Mouse (Mus musculus) embryonic facial prominence, embryonic 13.5 days (tissue): ENCODE measurements at regions not wholly inside any gene's neighbourhood (a gene's known extent, or its start where the extent isn't known, plus 50 kb on each side); places are given as distances from the start of the nearest gene placed in this dataset.

Experiments used
- ATAC-seq: fragments of 200-750 bp; cut with Nextera tagmentation; 2 replicates; pipeline ENCODE4 v1.8.0; 2017; ENCODE audit warnings: low read depth; ENCODE audit not compliant: insufficient number of reproducible peaks, insufficient read depth, low FRiP score, low TSS enrichment
- H3K27ac ChIP-seq: fragments of 300-500 bp; sonication (generic); 2 replicates; pipeline ENCODE4 v1.5.1; 2015; ENCODE audit warnings: moderate library complexity, mild to moderate bottlenecking, inconsistent platforms
- H3K27me3 ChIP-seq: fragments of 300-500 bp; sonication (generic); 2 replicates; pipeline ENCODE4 v1.6.1; 2015; ENCODE audit warnings: mild to moderate bottlenecking, inconsistent platforms
- H3K36me3 ChIP-seq: fragments of 300-500 bp; sonication (generic); 2 replicates; pipeline ENCODE4 v1.6.1; 2015; ENCODE audit warnings: mild to moderate bottlenecking, inconsistent platforms
- H3K4me1 ChIP-seq: fragments of 300-500 bp; sonication (generic); 2 replicates; pipeline ENCODE4 v1.6.1; 2015; ENCODE audit warnings: inconsistent platforms
- H3K4me2 ChIP-seq: fragments of 300-500 bp; sonication (generic); 2 replicates; pipeline ENCODE4 v1.6.1; 2015; ENCODE audit warnings: moderate library complexity, mild to moderate bottlenecking, inconsistent platforms
- H3K4me3 ChIP-seq: fragments of 300-500 bp; sonication (generic); 2 replicates; pipeline ENCODE4 v1.5.1; 2015; ENCODE audit warnings: mild to moderate bottlenecking, inconsistent platforms
- H3K9ac ChIP-seq: fragments of 300-500 bp; sonication (generic); 2 replicates; pipeline ENCODE4 v1.6.1; 2015; ENCODE audit warnings: mild to moderate bottlenecking, inconsistent platforms
- H3K9me3 ChIP-seq: fragments of 300-500 bp; sonication (generic); 2 replicates; pipeline ENCODE4 v1.6.1; 2016; ENCODE audit warnings: inconsistent platforms
- WGBS: fragments of 180-500 bp; shearing (Covaris S2); methylation state at CpG from one replicate; pipeline ENCODE4 v1.1.7; 2015; ENCODE audit warnings: mixed read lengths; 5-methylcytosine and 5-hydroxymethylcytosine counted together

- H3K27me3 ChIP-seq: no peaks in the 10 kb centered on the region
- no peaks in the 10 kb centered on the region for H3K4me1 ChIP-seq
- H3K36me3 ChIP-seq: no peaks in the 10 kb centered on the region
- WGBS: 91% methylated on average over 4 of the region's 4 CpGs
- H3K9me3 ChIP-seq: no peaks in the 10 kb centered on the region
- no peak for ATAC-seq
- H3K4me3 ChIP-seq: no peak overlapping the region
- no peak overlapping the region for H3K27ac ChIP-seq
- no peak overlapping the region for H3K9ac ChIP-seq
- no peak overlapping the region for H3K4me2 ChIP-seq
These were observed 342.4 kb upstream of the Kirrel3 start for GRCm38 (mm10) chr9:34143131-34143795.

GRCm38 (mm10) chr9:34155240-34156019 is 330.3 kb upstream of the Kirrel3 start:
- H3K27ac ChIP-seq: no peak overlapping the region
- H3K4me3 ChIP-seq: no peak overlapping the region
- 61% methylated on average over 11 of the region's 11 CpGs for WGBS
- no peaks in the 10 kb centered on the region for H3K9me3 ChIP-seq
- no peaks in the 10 kb centered on the region for H3K4me1 ChIP-seq
- H3K4me2 ChIP-seq: no peak overlapping the region
- no peaks in the 10 kb centered on the region for H3K36me3 ChIP-seq
- no peak overlapping the region for H3K9ac ChIP-seq
- H3K27me3 ChIP-seq: no peaks in the 10 kb centered on the region
- no peak for ATAC-seq

GRCm38 (mm10) chr9:34156581-34156980 is 329.1 kb upstream of the Kirrel3 start:
- Histone ChIP-seq H3K9me3 (no peaks in the 10 kb centered on the region), H3K9ac (no peak overlapping the region), H3K27ac (no peak overlapping the region), H3K4me3 (no peak overlapping the region), H3K27me3 (no peaks in the 10 kb centered on the region), H3K36me3 (no peaks in the 10 kb centered on the region), H3K4me1 (no peaks in the 10 kb centered on the region), H3K4me2 (no peak overlapping the region)
- 71% methylated on average over 3 of the region's 3 CpGs for WGBS
- no peak for ATAC-seq

GRCm38 (mm10) chr9:34161119-34161518 is 324.6 kb upstream of the Kirrel3 start:
- no peak overlapping the region for H3K4me3 ChIP-seq
- H3K27me3 ChIP-seq: no peaks in the 10 kb centered on the region
- H3K4me1 ChIP-seq: no peaks in the 10 kb centered on the region
- no peak overlapping the region for H3K4me2 ChIP-seq
- WGBS: 72% methylated on average over 3 of the region's 3 CpGs
- H3K36me3 ChIP-seq: no peaks in the 10 kb centered on the region
- ATAC-seq: no peak
- no peaks in the 10 kb centered on the region for H3K9me3 ChIP-seq
- H3K9ac ChIP-seq: no peak overlapping the region
- no peak overlapping the region for H3K27ac ChIP-seq

GRCm38 (mm10) chr9:34186314-34186713 is 299.4 kb upstream of the Kirrel3 start:
- 82% methylated on average over 4 of the region's 4 CpGs for whole genome bisulfite sequencing
- Histone ChIP-seq H3K27me3 (no peaks in the 10 kb centered on the region), H3K4me2 (no peak overlapping the region), H3K4me1 (no peaks in the 10 kb centered on the region), H3K9me3 (no peaks in the 10 kb centered on the region), H3K27ac (no peak overlapping the region), H3K4me3 (no peak overlapping the region), H3K9ac (no peak overlapping the region), H3K36me3 (no peaks in the 10 kb centered on the region)
- no peak for ATAC-seq

- H3K4me1 ChIP-seq: no peaks in the 10 kb centered on the region
- H3K4me3 ChIP-seq: no peak overlapping the region
- H3K4me2 ChIP-seq: no peak overlapping the region
- H3K27me3 ChIP-seq: no peaks in the 10 kb centered on the region
- H3K9me3 ChIP-seq: no peaks in the 10 kb centered on the region
- H3K27ac ChIP-seq: no peak overlapping the region
- no peak for ATAC-seq
- H3K9ac ChIP-seq: no peak overlapping the region
- H3K36me3 ChIP-seq: no peaks in the 10 kb centered on the region
These were observed 293.2 kb upstream of the Kirrel3 start for GRCm38 (mm10) chr9:34192542-34192941.

GRCm38 (mm10) chr9:34202122-34202941 is 283.4 kb upstream of the Kirrel3 start:
- H3K9ac ChIP-seq: no peak overlapping the region
- H3K9me3 ChIP-seq: no peaks in the 10 kb centered on the region
- no peaks in the 10 kb centered on the region for H3K36me3 ChIP-seq
- H3K4me1 ChIP-seq: peaks cover 17% of the 10 kb centered on the region
- no peak overlapping the region for H3K4me3 ChIP-seq
- H3K27me3 ChIP-seq: peaks cover 6% of the 10 kb centered on the region
- WGBS: 47% methylated on average over 13 of the region's 13 CpGs
- no peak overlapping the region for H3K27ac ChIP-seq
- H3K4me2 ChIP-seq: no peak overlapping the region; the same call in 1 of the 2 replicates
- no peak for ATAC-seq

GRCm38 (mm10) chr9:34202942-34203551 is 282.6 kb upstream of the Kirrel3 start:
- Histone ChIP-seq H3K4me2 (no peak overlapping the region; the same call in 1 of the 2 replicates), H3K27ac (no peak overlapping the region)
- WGBS: 36% methylated on average over 11 of the region's 11 CpGs

GRCm38 (mm10) chr9:34203624-34204365 is 281.9 kb upstream of the Kirrel3 start:
- Histone ChIP-seq H3K4me3 (no peak overlapping the region), H3K9me3 (no peaks in the 10 kb centered on the region), H3K9ac (no peak overlapping the region), H3K27ac (no peak overlapping the region), H3K4me2 (no peak overlapping the region), H3K4me1 (peaks cover 17% of the 10 kb centered on the region), H3K27me3 (peaks cover 6% of the 10 kb centered on the region), H3K36me3 (no peaks in the 10 kb centered on the region)
- ATAC-seq: no peak
- WGBS: 20% methylated on average over 7 of the region's 7 CpGs

More at GRCm38 (mm10) chr9:34202942-34203551, 282.6 kb upstream of the Kirrel3 start:
- peaks cover 17% of the 10 kb centered on the region for H3K4me1 ChIP-seq
- H3K4me3 ChIP-seq: no peak overlapping the region
- H3K27me3 ChIP-seq: peaks cover 6% of the 10 kb centered on the region
- no peak overlapping the region for H3K9ac ChIP-seq
- no peaks in the 10 kb centered on the region for H3K36me3 ChIP-seq
- H3K9me3 ChIP-seq: no peaks in the 10 kb centered on the region
- ATAC-seq: no peak

GRCm38 (mm10) chr9:34204479-34204878 is 281.2 kb upstream of the Kirrel3 start:
- H3K9me3 ChIP-seq: no peaks in the 10 kb centered on the region
- peaks cover 17% of the 10 kb centered on the region for H3K4me1 ChIP-seq
- WGBS: 38% methylated on average over 2 of the region's 2 CpGs
- H3K4me3 ChIP-seq: no peak overlapping the region
- H3K27ac ChIP-seq: no peak overlapping the region
- H3K27me3 ChIP-seq: peaks cover 6% of the 10 kb centered on the region
- ATAC-seq: no peak
- no peak overlapping the region for H3K4me2 ChIP-seq
- H3K9ac ChIP-seq: no peak overlapping the region
- H3K36me3 ChIP-seq: no peaks in the 10 kb centered on the region

GRCm38 (mm10) chr9:34231561-34231960 is 254.1 kb upstream of the Kirrel3 start:
- no peak overlapping the region for H3K4me2 ChIP-seq
- no peaks in the 10 kb centered on the region for H3K9me3 ChIP-seq
- H3K4me3 ChIP-seq: no peak overlapping the region
- H3K27me3 ChIP-seq: no peaks in the 10 kb centered on the region
- no peak for ATAC-seq
- no peaks in the 10 kb centered on the region for H3K36me3 ChIP-seq
- 30% methylated on average over 2 of the region's 2 CpGs for WGBS
- H3K4me1 ChIP-seq: no peaks in the 10 kb centered on the region
- H3K27ac ChIP-seq: no peak overlapping the region
- no peak overlapping the region for H3K9ac ChIP-seq
